ENCODE assay signal across 27 mouse cellular contexts in genomic region chr4:104465594-104465993, GRCm38 (mm10).
DNase-seq lines count a peak whose midpoint lies in the region; ATAC-seq and TF ChIP-seq lines count a peak whose summit lies in the region.
"Had no signal": no experiment of that assay in that cellular context is flagged by ENCODE, and none has a peak within 500 bp of the region (broad histone marks: within the 10 kb centered on the region; RNA-seq: fewer than 3 reads in every experiment).

No protein-coding gene starts in this region.

- H3K4me1 ChIP-seq in hindbrain, embryonic 13.5 days (replicated peaks), result peaks cover 26% of the 10 kb centered on the region
- no peaks in the 10 kb centered on the region for H3K4me1 ChIP-seq in hindbrain, embryonic 11.5 days (replicated peaks; ENCODE audit: control insufficient read depth, insufficient read depth, low read length)
- H3K4me1 ChIP-seq in midbrain, embryonic 12.5 days, result peaks cover 17% of the 10 kb centered on the region
- peaks cover 30% of the 10 kb centered on the region for H3K4me1 ChIP-seq in midbrain, embryonic 14.5 days (ENCODE audit: control insufficient read depth, insufficient read depth, low read length)
- H3K4me1 ChIP-seq in intestine, postnatal 0 days (replicated peaks; ENCODE audit: control insufficient read depth, insufficient read depth, low read length), result no peaks in the 10 kb centered on the region
- H3K4me1 ChIP-seq: heart, embryonic 10.5 days; heart, embryonic 15.5 days; limb, embryonic 15.5 days; liver, embryonic 13.5 days had no signal

- DNase-seq in hindbrain, embryonic 11.5 days (ENCODE audit: low spot score), result no peak
- no peak for DNase-seq in midbrain, embryonic 14.5 days
- peak; percentile 6 for DNase-seq in ZHBTc4 (ENCODE audit: low read depth, low spot score)
- DNase-seq in right cerebral cortex, postnatal 10 days (ENCODE audit: low spot score in 2 of 2), result no peak
- DNase-seq: adrenal gland, postnatal 10 days; B cell, adult 2 months; cerebellum, adult 8-10 months; gastrocnemius, postnatal 14 days; kidney, adult 9 months; kidney, postnatal 36 days; liver, embryonic 13.5 days; lung, adult 18-20 months; spleen, adult 18-20 months had no signal

- no peak overlapping the region for H3K4me2 ChIP-seq in hindbrain, embryonic 13.5 days
- no peak overlapping the region for H3K4me2 ChIP-seq in hindbrain, embryonic 11.5 days (replicated peaks; ENCODE audit: low read depth, low read length)
- no peak overlapping the region for H3K4me2 ChIP-seq in midbrain, embryonic 12.5 days (replicated peaks)
- H3K4me2 ChIP-seq in midbrain, embryonic 14.5 days (ENCODE audit: low read length), result no peak overlapping the region
- peak overlapping the region; percentile 63 for H3K4me2 ChIP-seq in intestine, postnatal 0 days (replicated peaks; ENCODE audit: low read depth)
- H3K4me2 ChIP-seq: embryonic facial prominence, embryonic 13.5 days; heart, embryonic 15.5 days; hindbrain, embryonic 14.5 days; limb, embryonic 15.5 days; liver, embryonic 13.5 days had no signal

- 0 out of 2 replicates have a peak, but pooled peaks have one; percentile 10 for ATAC-seq in hindbrain, embryonic 13.5 days (ENCODE audit: low FRiP score)
- ATAC-seq in hindbrain, embryonic 11.5 days (ENCODE audit: low FRiP score), result no peak
- 0 out of 2 replicates have a peak, but pooled peaks have one; percentile 38 for ATAC-seq in midbrain, embryonic 12.5 days (ENCODE audit: low FRiP score, low read depth)
- ATAC-seq in midbrain, embryonic 14.5 days (ENCODE audit: low FRiP score, low TSS enrichment), result no peak
- ATAC-seq in intestine, postnatal 0 days, result peak; percentile 78
- no peak for ATAC-seq in inflammation-experienced regulatory T-cells, adult 6 months
- ATAC-seq: lung, postnatal 0 days had no signal

- TF ChIP-seq CTCF in intestine, postnatal 0 days (IDR thresholded peaks at IDR 0.05; ENCODE audit: low read depth), result no peak

- H3K9ac ChIP-seq in hindbrain, embryonic 13.5 days, result no peak overlapping the region
- H3K9ac ChIP-seq in hindbrain, embryonic 11.5 days (ENCODE audit: low read depth, low read length), result no peak overlapping the region
- H3K9ac ChIP-seq in midbrain, embryonic 12.5 days (replicated peaks), result no peak overlapping the region
- H3K9ac ChIP-seq in midbrain, embryonic 14.5 days (replicated peaks; ENCODE audit: low read length), result no peak overlapping the region
- no peak overlapping the region for H3K9ac ChIP-seq in intestine, postnatal 0 days (ENCODE audit: low read depth, low read length)
- H3K9ac ChIP-seq: embryonic facial prominence, embryonic 13.5 days; heart, embryonic 15.5 days; hindbrain, embryonic 14.5 days; limb, embryonic 15.5 days; liver, embryonic 13.5 days had no signal

- H3K36me3 ChIP-seq in hindbrain, embryonic 13.5 days, result no peaks in the 10 kb centered on the region
- H3K36me3 ChIP-seq in hindbrain, embryonic 11.5 days (ENCODE audit: control insufficient read depth, insufficient read depth, low read length), result no peaks in the 10 kb centered on the region
- no peaks in the 10 kb centered on the region for H3K36me3 ChIP-seq in midbrain, embryonic 12.5 days
- no peaks in the 10 kb centered on the region for H3K36me3 ChIP-seq in midbrain, embryonic 14.5 days (ENCODE audit: control insufficient read depth, insufficient read depth, low read length)
- no peaks in the 10 kb centered on the region for H3K36me3 ChIP-seq in intestine, postnatal 0 days (ENCODE audit: control insufficient read depth, insufficient read depth)
- H3K36me3 ChIP-seq: embryonic facial prominence, embryonic 13.5 days; forebrain, embryonic 10.5 days; heart, embryonic 10.5 days; heart, embryonic 15.5 days; limb, embryonic 15.5 days; liver, embryonic 13.5 days had no signal

- H3K27ac ChIP-seq in hindbrain, embryonic 13.5 days, result no peak overlapping the region
- H3K27ac ChIP-seq in hindbrain, embryonic 11.5 days (ENCODE audit: low read depth, low read length), result no peak overlapping the region
- no peak overlapping the region for H3K27ac ChIP-seq in midbrain, embryonic 12.5 days (replicated peaks)
- no peak overlapping the region for H3K27ac ChIP-seq in midbrain, embryonic 14.5 days (replicated peaks; ENCODE audit: low read depth, low read length)
- H3K27ac ChIP-seq in intestine, postnatal 0 days (ENCODE audit: low read depth, low read length), result no peak overlapping the region
- H3K27ac ChIP-seq: embryonic facial prominence, embryonic 13.5 days; forebrain, embryonic 10.5 days; heart, embryonic 10.5 days; heart, embryonic 15.5 days; hindbrain, embryonic 14.5 days; layer of hippocampus, adult 2 months; left cerebral cortex, adult 2 months; limb, embryonic 15.5 days; liver, embryonic 13.5 days; macrophage had no signal

- no peaks in the 10 kb centered on the region for H3K9me3 ChIP-seq in hindbrain, embryonic 13.5 days
- no peaks in the 10 kb centered on the region for H3K9me3 ChIP-seq in hindbrain, embryonic 11.5 days (ENCODE audit: control insufficient read depth, low read length)
- H3K9me3 ChIP-seq in midbrain, embryonic 12.5 days, result no peaks in the 10 kb centered on the region
- H3K9me3 ChIP-seq in midbrain, embryonic 14.5 days (ENCODE audit: control insufficient read depth, low read length), result no peaks in the 10 kb centered on the region
- H3K9me3 ChIP-seq in intestine, postnatal 0 days (ENCODE audit: control insufficient read depth), result no peaks in the 10 kb centered on the region
- H3K9me3 ChIP-seq: embryonic facial prominence, embryonic 13.5 days; forebrain, embryonic 10.5 days; heart, embryonic 10.5 days; heart, embryonic 15.5 days; limb, embryonic 15.5 days; liver, embryonic 13.5 days had no signal

- no peaks in the 10 kb centered on the region for H3K27me3 ChIP-seq in hindbrain, embryonic 13.5 days
- H3K27me3 ChIP-seq in hindbrain, embryonic 11.5 days (ENCODE audit: control insufficient read depth, insufficient read depth, low read length), result no peaks in the 10 kb centered on the region
- H3K27me3 ChIP-seq in midbrain, embryonic 12.5 days, result no peaks in the 10 kb centered on the region
- H3K27me3 ChIP-seq in midbrain, embryonic 14.5 days (ENCODE audit: control insufficient read depth, insufficient read depth, low read length), result no peaks in the 10 kb centered on the region
- H3K27me3 ChIP-seq in intestine, postnatal 0 days (replicated peaks; ENCODE audit: control insufficient read depth, insufficient read depth, low read length), result no peaks in the 10 kb centered on the region
- H3K27me3 ChIP-seq: heart, embryonic 15.5 days; liver, embryonic 13.5 days had no signal

- H3K4me3 ChIP-seq in hindbrain, embryonic 13.5 days, result no peak overlapping the region
- H3K4me3 ChIP-seq in hindbrain, embryonic 11.5 days (ENCODE audit: low read depth, low read length), result no peak overlapping the region
- H3K4me3 ChIP-seq in midbrain, embryonic 12.5 days, result no peak overlapping the region
- no peak overlapping the region for H3K4me3 ChIP-seq in midbrain, embryonic 14.5 days (replicated peaks; ENCODE audit: low read depth, low read length)
- peak overlapping the region; percentile 9; the same call in 1 of the 2 replicates for H3K4me3 ChIP-seq in intestine, postnatal 0 days (ENCODE audit: low read depth, low read length)
- H3K4me3 ChIP-seq: embryonic facial prominence, embryonic 13.5 days; forebrain, embryonic 10.5 days; heart, embryonic 10.5 days; heart, embryonic 15.5 days; layer of hippocampus, adult 2 months; left cerebral cortex, adult 2 months; limb, embryonic 15.5 days; liver, embryonic 13.5 days had no signal

- 95% methylated on average over 1 of the region's 1 CpGs for WGBS in hindbrain, embryonic 13.5 days
- 91% methylated on average over 1 of the region's 1 CpGs for WGBS in hindbrain, embryonic 11.5 days
- 86% methylated on average over 1 of the region's 1 CpGs for WGBS in midbrain, embryonic 12.5 days
- WGBS in midbrain, embryonic 14.5 days, result 91% methylated on average over 1 of the region's 1 CpGs
- 54% methylated on average over 1 of the region's 1 CpGs for WGBS in intestine, postnatal 0 days

Comparison
In these comparisons a context has a peak if more than half of its experiments do, and no peak if none do; other contexts are left out.
1. ATAC-seq: peak in hindbrain, embryonic 13.5 days (single experiment), midbrain, embryonic 12.5 days (single experiment) and intestine, postnatal 0 days (single experiment); none in hindbrain, embryonic 11.5 days (single experiment), midbrain, embryonic 14.5 days (single experiment) and inflammation-experienced regulatory T-cells, adult 6 months (single experiment).